Mouse (Mus musculus): ENCODE measurements at regions not wholly inside any gene's neighbourhood (a gene's known extent, or its start where the extent isn't known, plus 50 kb on each side); places are given as distances from the start of the nearest gene placed in this dataset.

- DNase-seq: no peak
These were observed 56.5 kb downstream of the Tmsb4x start for GRCm38 (mm10) chrX:167152611-167153010.

DNA sequence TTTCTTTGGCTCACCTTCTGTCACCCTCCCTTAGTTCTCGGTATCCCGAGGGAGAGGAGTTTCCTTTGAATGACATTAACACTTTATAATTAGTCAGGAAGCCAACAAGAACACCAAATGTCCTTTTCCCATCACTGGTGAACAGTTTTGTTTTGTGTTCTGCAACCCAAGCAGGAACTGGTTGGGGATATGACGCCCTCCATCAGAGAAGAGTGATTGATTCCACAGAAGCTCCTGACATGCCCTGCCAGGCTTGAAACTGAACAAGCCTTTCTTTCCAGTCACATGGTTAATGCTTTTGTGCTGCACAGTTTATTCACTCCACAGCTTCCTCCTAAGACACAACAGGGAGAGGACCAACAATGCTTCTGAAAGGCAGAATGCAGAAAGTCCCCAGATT lies 57.8 kb downstream of the Tmsb4x start:
- no peak for DNase-seq

GRCm38 (mm10) chrX:167149400-167149799 lies 59.7 kb downstream of the Tmsb4x start:
- no peak for DNase-seq

- DNase-seq: peak; percentile 11 to 16
These were observed 62.4 kb downstream of the Tmsb4x start for GRCm38 (mm10) chrX:167146513-167147360.

- peak; percentile 17 to 31 for DNase-seq
These were observed 63.5 kb downstream of the Tmsb4x start for GRCm38 (mm10) chrX:167145508-167146182.

DNA sequence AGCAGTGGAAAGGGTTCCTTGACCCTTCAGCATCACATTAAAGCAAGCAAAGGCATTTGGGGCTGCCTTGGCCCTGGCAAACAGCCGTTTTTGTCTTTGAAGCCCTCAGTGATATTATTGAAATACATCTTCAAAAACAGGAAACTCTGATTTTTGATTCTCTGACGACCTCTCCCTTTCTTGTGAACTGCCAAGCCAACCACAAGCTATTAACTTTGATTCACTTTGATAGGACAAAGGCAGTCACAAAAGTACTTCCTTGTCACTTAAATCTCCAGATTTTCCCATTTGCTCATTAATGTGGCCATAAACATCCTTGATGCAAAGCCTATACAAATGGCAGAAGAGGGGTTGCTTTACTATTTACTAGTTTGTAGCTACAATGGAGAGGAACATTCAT lies 70.0 kb downstream of the Tmsb4x start:
- DNase-seq: no peak

DNA sequence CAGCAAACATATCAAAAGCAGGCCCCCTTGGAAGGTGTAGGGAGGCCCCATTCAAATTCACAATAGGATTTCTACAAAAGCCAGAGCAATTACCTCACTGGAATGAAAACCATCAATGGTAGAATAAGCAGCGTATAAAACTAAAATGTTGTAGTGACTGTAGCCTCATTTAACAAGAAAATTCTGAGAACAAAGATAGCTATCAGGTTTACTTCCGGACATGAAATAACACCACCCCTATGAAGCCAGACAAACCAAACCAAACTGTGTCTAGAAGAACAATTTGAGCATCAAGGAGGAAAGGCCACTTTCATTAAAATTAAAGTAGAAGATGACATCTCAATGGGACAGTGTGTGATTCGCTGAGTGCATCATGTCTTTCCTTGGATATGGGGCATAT lies 74.9 kb downstream of the Tmsb4x start:
- no peak for DNase-seq

- no peak for DNase-seq
These were observed 76.1 kb downstream of the Tmsb4x start for GRCm38 (mm10) chrX:167132989-167133395.

- no peak for DNase-seq
These were observed 77.8 kb downstream of the Tmsb4x start for GRCm38 (mm10) chrX:167131317-167131716.

DNA sequence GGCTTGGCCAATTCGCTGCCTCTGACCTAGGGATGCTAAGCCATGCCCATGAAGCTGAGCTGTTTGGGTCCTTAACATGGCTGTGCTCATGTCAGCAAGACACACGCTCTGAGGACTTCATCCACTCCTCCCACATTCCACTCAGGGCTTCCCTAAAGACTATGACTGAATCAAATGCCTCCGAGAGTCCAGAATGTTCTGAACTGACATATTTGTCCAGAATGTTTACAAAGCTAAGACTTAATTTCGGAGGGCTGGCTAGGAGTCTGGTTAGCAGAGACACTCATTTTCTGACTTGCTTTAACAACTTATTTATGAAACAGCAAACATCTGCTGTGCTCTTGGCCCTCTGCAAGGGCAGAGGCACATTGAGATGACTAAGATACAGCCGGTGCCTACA lies 78.5 kb downstream of the Tmsb4x start:
- DNase-seq: no peak

GRCm38 (mm10) chrX:167119288-167119687 lies 89.8 kb downstream of the Tmsb4x start:
- DNase-seq: peak; percentile 54 to 59

DNA sequence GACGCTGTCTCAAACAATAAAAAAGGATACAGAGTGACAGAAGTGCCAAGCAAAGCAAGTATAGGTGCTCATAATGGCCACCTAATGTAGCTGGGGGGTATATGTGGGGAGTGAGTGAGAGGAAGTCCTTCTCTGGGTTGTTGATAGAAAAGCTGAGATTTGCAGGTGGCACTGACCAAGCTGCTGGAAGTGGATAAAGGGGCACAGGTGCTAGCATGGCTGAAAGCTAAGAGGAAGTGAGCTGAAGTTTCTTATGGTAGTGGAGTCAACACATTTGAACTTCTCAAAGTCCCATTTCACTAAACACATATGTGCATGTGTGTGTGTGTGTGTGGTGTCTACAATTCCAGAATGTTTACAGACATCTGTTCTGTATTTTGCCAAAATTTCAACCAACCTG lies 94.0 kb downstream of the Tmsb4x start:
- peak in 1 of 2 experiments; percentile 30 for DNase-seq

DNA sequence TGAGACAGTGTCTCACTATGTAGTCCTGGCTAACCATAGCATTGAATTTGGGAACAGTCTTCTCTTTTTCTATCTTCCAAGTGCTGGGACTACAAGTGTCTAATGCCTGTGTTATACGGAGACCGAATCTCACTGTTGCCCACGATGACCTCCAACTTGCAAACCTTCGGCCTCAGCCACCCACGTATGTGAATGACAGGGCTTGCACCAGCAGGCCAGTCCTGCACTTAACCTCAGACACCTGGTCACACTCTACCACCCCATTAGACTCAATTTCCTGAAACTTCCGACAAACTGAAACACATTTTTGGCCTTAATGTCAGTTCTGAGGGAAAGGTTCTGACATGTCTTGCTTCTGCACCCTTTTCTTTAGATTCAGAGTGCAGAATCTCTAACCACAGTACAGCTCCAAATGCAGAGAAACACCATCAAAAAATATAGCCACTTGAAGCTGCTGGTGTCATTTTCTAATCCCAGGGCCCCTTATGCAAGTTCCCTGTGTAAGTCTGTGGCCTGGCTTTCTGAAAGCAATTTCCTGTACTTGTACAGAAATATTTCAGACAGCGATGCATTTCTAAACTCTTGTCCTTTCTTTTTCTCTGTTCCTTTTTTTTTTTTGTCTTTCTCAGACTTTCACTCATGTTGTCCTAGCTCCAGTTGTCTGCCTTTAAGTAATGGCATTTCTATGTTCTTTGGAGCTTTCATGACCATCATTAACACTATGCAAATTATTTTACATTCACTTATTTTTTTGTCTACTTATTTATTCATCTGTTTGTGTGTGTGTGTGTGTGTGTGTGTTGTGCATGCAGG lies 97.8 kb downstream of the Tmsb4x start:
- DNase-seq: no peak

- peak; percentile 45 to 60 for DNase-seq
These were observed 100.8 kb downstream of the Tmsb4x start for GRCm38 (mm10) chrX:167108356-167108755.

- DNase-seq: no peak
These were observed 101.6 kb downstream of the Tmsb4x start for GRCm38 (mm10) chrX:167107469-167107868.

DNA sequence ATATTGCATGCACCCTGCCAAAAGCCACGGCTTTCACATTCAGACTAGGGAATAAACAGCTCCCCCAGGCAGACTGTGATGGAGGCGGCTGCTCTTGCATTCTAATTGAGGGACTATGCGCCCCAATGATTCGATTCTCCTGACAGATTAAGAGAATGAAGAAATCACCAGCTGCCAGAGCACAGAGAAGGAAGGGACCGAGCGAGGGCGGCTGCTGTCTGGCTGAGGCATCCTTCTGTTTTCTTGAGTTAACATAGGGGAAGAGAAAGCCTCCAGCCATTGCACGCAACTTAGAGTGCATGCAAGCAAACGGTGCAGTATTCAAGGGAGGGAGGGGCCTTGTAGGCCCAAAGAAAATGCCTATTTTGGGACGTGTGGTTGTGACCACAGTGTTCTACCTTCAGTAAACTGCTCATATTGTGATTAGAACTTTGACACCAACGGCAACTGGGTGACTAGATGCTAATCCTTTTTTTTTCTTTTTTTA lies 103.1 kb downstream of the Tmsb4x start:
- DNase-seq: peak; percentile 50 to 55

DNA sequence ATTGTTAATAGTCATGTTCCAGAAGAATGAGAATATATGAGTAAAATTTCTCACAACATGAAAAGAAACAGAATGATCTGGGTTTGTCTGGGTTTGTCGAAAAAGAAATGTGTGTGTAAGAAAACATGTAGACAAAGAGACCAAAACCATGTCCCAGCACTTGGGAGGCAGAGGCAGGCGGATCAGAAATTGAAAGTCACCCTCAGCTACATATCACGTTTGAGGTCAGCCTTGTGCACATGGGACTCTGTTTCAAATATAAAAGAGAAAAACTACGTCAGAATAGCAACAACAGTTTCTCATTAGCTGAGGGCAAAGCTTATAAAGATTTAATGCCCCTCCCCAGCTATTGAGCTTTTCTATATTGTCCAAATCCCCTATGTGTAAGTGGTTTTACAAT lies 103.8 kb downstream of the Tmsb4x start:
- no peak for DNase-seq

GRCm38 (mm10) chrX:167104247-167104621 lies 104.9 kb downstream of the Tmsb4x start:
- DNase-seq: no peak

DNA sequence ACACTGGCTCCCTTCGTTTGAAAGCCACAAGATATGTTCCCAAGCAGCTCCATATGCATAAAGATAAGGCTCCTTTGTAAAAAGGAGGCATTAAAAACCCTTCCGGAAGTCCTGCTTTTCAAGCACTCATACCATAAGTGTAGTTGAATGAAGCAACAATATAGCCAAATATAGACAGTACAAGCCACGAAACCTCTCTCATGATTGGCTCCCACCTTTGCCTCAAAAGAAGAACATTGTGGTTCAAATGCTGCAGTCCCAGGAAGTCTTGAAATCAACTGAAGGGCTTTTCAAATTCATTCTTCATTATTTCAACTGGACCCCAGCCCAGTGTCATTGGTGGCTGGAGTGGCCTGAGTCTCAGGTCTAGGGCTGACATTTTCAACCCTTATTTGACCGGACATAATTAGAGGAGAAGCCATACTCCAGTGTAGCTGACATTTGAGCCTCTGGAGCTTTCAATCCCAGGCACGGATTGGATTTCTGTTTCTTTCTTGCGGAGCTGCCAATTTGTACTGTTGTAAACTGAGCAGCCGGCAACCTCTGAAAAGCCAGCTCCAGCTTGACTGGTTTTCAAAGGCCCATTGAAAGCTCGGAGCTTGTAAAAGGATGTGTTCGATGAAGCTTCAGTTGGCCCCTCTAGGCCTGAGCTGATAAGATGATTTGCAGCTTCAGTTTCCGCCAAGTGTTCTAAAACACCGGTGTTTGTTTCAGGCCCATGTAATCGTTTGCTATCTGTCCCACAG lies 105.4 kb downstream of the Tmsb4x start:
- DNase-seq: no peak

DNA sequence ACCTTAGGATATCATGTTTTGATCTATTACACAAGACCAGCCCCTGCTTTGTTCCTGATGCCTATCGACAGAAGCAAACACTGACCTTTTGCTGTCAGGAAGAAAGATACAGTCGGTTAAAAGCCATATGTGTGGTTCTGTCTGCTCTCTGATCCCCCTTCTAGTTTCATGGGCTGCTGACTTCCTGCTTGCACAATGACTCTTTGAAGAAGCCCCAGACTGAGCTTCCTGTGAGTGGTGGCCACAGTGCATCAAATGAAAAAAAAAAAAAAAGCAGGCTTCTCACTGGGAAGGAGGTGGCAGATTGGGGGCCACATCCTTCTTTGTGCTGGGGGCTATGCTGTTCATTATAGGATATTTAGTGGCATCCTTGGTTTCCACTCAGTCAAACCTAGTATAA lies 107.2 kb downstream of the Tmsb4x start:
- DNase-seq: peak; percentile 41 to 43

GRCm38 (mm10) chrX:167099411-167099810 lies 109.7 kb downstream of the Tmsb4x start:
- DNase-seq: no peak

DNA sequence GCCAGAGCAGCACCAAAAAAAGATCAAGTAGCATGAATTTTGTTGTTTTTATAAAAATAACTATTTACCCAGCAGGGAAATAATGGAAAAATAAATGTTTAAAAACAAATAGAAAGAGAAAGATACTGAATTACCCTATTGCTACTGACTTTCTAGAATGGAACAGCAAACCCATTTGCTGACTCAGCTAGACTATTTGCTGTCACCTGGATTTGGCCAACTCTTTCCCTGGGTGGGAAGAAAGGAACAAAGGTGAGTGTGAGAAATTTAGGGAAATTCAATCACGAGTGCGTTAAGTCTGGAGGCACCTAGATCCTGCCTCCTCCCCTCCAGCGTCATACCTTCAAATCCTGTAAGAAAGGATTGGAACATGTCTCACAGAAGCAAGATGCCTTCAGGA lies 110.2 kb downstream of the Tmsb4x start:
- no peak for DNase-seq

DNA sequence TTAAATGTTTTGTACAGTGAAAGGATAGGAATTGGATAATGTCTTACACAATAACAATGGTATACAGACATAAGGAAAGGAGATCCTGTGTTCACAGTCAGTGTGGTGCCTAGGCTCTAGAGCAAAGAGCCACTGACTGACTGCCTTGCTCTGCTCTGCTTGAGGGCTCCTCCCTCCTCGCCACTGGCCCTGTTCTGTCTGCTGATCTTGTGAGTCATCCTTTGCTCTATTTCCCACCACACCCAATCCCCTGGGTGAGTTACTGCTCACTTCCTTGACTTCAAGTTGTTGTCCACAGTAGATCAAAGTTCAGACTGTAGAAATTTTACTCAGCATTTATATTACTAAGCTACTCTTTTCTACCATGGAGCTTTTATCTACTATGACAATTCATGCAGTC lies 117.3 kb downstream of the Tmsb4x start:
- peak; percentile 78 to 87 for DNase-seq
